Comparison of ENCODE assay signal across 16 mouse cellular contexts in genomic region chr4:94052249-94053162, GRCm38 (mm10).
"Had no signal": no experiment of that assay in that cellular context is flagged by ENCODE, and none has a peak within 500 bp of the region (broad histone marks: within the 10 kb centered on the region; RNA-seq: fewer than 3 reads in every experiment).

No protein-coding gene starts in this region.

- H3K9ac ChIP-seq: limb, embryonic 12.5 days; liver, embryonic 13.5 days; liver, postnatal 0 days; lung, embryonic 15.5 days; neural tube, embryonic 13.5 days had no signal

- H3K36me3 ChIP-seq: limb, embryonic 12.5 days; liver, embryonic 13.5 days; lung, embryonic 15.5 days; neural tube, embryonic 13.5 days had no signal

- H3K4me2 ChIP-seq: limb, embryonic 12.5 days; liver, embryonic 13.5 days; lung, embryonic 15.5 days; neural tube, embryonic 13.5 days had no signal

- H3K27ac ChIP-seq: limb, embryonic 12.5 days; liver, embryonic 13.5 days; lung, embryonic 15.5 days; neural tube, embryonic 13.5 days had no signal

- ATAC-seq: liver, postnatal 0 days had no signal

- H3K4me1 ChIP-seq: limb, embryonic 12.5 days; liver, embryonic 13.5 days; lung, embryonic 15.5 days; neural tube, embryonic 13.5 days had no signal

- H3K27me3 ChIP-seq: limb, embryonic 12.5 days; liver, embryonic 13.5 days; lung, embryonic 15.5 days; neural tube, embryonic 13.5 days had no signal

- H3K9me3 ChIP-seq: limb, embryonic 12.5 days; liver, embryonic 13.5 days; lung, embryonic 15.5 days; neural tube, embryonic 13.5 days had no signal

- H3K4me3 ChIP-seq: limb, embryonic 12.5 days; liver, embryonic 13.5 days; lung, embryonic 15.5 days; neural tube, embryonic 13.5 days had no signal

- DNase-seq: kidney, adult 8-10 months; kidney, postnatal 25 days; layer of hippocampus, adult 9-11 months; layer of hippocampus, postnatal 36 days; liver; liver, embryonic 13.5 days; liver, postnatal 0 days; lung, postnatal 36 days; retina, postnatal 1 day; right cerebral cortex, postnatal 4 days; spleen, adult 18-20 months; thymus, adult 2 months; thymus, postnatal 36 days had no signal
